Comparison of ENCODE assay signal across 8 mouse cellular contexts in genomic region chr5:105399631-105400423, GRCm38 (mm10). TPM values are rescaled to one million over a fixed set of nuclear protein-coding genes. Genes with fewer than 3 reads are reported as not detected.
A peak's percentile ranks its signal among the peaks of the same experiment; 100 is the strongest.
DNase-seq lines count a peak whose midpoint lies in the region; ATAC-seq lines count a peak whose summit lies in the region.

No protein-coding gene starts in this region.

- no peaks in the 10 kb centered on the region for H3K27me3 ChIP-seq in intestine, embryonic 14.5 days (replicated peaks; ENCODE audit: control insufficient read depth, insufficient read depth, low read length)
- peaks cover 23% of the 10 kb centered on the region for H3K27me3 ChIP-seq in megakaryocyte, embryonic 14.5 days (replicated peaks)

- H3K4me2 ChIP-seq in intestine, embryonic 14.5 days (ENCODE audit: low read length) = peak overlapping the region; percentile 36

- no peaks in the 10 kb centered on the region for H3K4me1 ChIP-seq in intestine, embryonic 14.5 days (replicated peaks; ENCODE audit: control insufficient read depth, insufficient read depth, low read length)
- H3K4me1 ChIP-seq in megakaryocyte, embryonic 14.5 days = peaks cover 28% of the 10 kb centered on the region

- DNase-seq in cerebellum, adult 18-20 months = peak; percentile 66 to 80
- DNase-seq in embryo, embryonic 11 days = peak; percentile 84
- peak; percentile 44 for DNase-seq in gastrocnemius, postnatal 14 days
- DNase-seq in intestine, embryonic 14.5 days (ENCODE audit: low spot score) = peak; percentile 82
- peak; percentile 70 to 79 for DNase-seq in left cerebral cortex, postnatal 10 days (ENCODE audit: extremely low spot score in 1 of 2, low spot score in 2 of 2)
- DNase-seq in skeletal muscle tissue, adult 2 months (ENCODE audit: low read depth, low spot score) = peak; percentile 44

- no peak overlapping the region for H3K4me3 ChIP-seq in intestine, embryonic 14.5 days (ENCODE audit: low read depth, low read length)
- H3K4me3 ChIP-seq in megakaryocyte, embryonic 14.5 days (replicated peaks) = peak overlapping the region; percentile 80

- 36% methylated on average over 13 of the region's 13 CpGs for WGBS in intestine, embryonic 14.5 days

- no peak overlapping the region for H3K9ac ChIP-seq in intestine, embryonic 14.5 days (ENCODE audit: low read length)

- H3K27ac ChIP-seq in intestine, embryonic 14.5 days (ENCODE audit: low read depth) = no peak overlapping the region

- H3K36me3 ChIP-seq in intestine, embryonic 14.5 days (ENCODE audit: control insufficient read depth, insufficient read depth, low read length) = no peaks in the 10 kb centered on the region
- no peaks in the 10 kb centered on the region for H3K36me3 ChIP-seq in megakaryocyte, embryonic 14.5 days (replicated peaks; ENCODE audit: low read length)

- intact Hi-C loops in gastrocnemius, postnatal 14 days (cut with DNase I; ENCODE audit: low total_unique reads) = loop anchor here (10.0 kb wide), 1 partner anchor 85 kb away; no protein-coding TSS in a partner anchor
- intact Hi-C loops in left cerebral cortex, postnatal 10 days (cut with DNase I) = no loop called here

- ATAC-seq in cerebellum, adult (ENCODE audit: insufficient number of reproducible peaks, low FRiP score, low TSS enrichment) = no peak
- ATAC-seq in intestine, embryonic 14.5 days (replicated peaks; ENCODE audit: low FRiP score, low TSS enrichment, low read depth) = peak; percentile 45; the same call in 1 of the 2 replicates

- no peaks in the 10 kb centered on the region for H3K9me3 ChIP-seq in intestine, embryonic 14.5 days (ENCODE audit: control insufficient read depth, low read length)
- H3K9me3 ChIP-seq in megakaryocyte, embryonic 14.5 days = peaks cover 9% of the 10 kb centered on the region

RNA-seq across cellular contexts. Expression of gene Lrrc8b, which starts 15.7 kb away (rescaled TPM):
- total RNA-seq in gastrocnemius, postnatal 14 days (2021) = 1 to 10 TPM; 5.0 to 5.7 TPM
- polyA plus RNA-seq in intestine, embryonic 14.5 days (2014; fragmentation: Nextera tagmentation; extraction: Ambion mirVana) = 10.5 and 11.5 TPM in 2 replicates
- 100 to 1,000 TPM; 128 to 139 TPM for total RNA-seq in left cerebral cortex, postnatal 10 days (2021)
- polyA plus RNA-seq in megakaryocyte, embryonic 14.5 days (2012; ENCODE audit: insufficient read depth, low replicate concordance) = 1.3 and 1.4 TPM in 2 replicates

Comparison
In these comparisons a context has a peak if more than half of its experiments do, and no peak if none do; other contexts are left out.
1. RNA of gene Lrrc8b, which starts 15.7 kb away (total RNA-seq): 128 to 139 TPM in left cerebral cortex, postnatal 10 days; 5.0 to 5.7 TPM in gastrocnemius, postnatal 14 days; every median in the first group is over 10 times any median in the second.
2. Peak in every context shown above with its lines, with median percentiles within 50 percentile points of each other: DNase-seq.